Mouse (Mus musculus) erythroblast, adult 5-6 weeks (primary cell): ENCODE measurements around the gene Hs1bp3. TPM values are rescaled to one million over a fixed set of nuclear protein-coding genes. Genes with fewer than 3 reads are reported as not detected.

Experiments
- ATAC-seq: replicated peaks from 2 replicates; pipeline ENCODE4 v1.8.0; 2016; ENCODE audit warnings: moderate number of reproducible peaks, mild to moderate bottlenecking, moderate TSS enrichment, inconsistent platforms; ENCODE audit not compliant: poor library complexity, low FRiP score, severe bottlenecking
- total RNA-seq, 2 experiments: library from RNA; stranded (forward) in 1 of 2; stranded (reverse) in 1 of 2; fragments of 150-400 nt in 1 of 2; fragments of 200-764, 138-1000 nt in 1 of 2; gene quantifications; 2 replicates each; pipeline versions ENCODE4 v1.2.3 to v1.2.4; 2015 to 2017; ENCODE audit warnings: low replicate concordance in 2 of 2

Gene Hs1bp3
- total RNA-seq, 2 experiments from 2014 or later = 1.8 TPM; not detected in 1

- ATAC-seq = no peak
These were observed 74.0 kb downstream of the Hs1bp3 start for GRCm38 (mm10) chr12:8387281-8387680.

DNA sequence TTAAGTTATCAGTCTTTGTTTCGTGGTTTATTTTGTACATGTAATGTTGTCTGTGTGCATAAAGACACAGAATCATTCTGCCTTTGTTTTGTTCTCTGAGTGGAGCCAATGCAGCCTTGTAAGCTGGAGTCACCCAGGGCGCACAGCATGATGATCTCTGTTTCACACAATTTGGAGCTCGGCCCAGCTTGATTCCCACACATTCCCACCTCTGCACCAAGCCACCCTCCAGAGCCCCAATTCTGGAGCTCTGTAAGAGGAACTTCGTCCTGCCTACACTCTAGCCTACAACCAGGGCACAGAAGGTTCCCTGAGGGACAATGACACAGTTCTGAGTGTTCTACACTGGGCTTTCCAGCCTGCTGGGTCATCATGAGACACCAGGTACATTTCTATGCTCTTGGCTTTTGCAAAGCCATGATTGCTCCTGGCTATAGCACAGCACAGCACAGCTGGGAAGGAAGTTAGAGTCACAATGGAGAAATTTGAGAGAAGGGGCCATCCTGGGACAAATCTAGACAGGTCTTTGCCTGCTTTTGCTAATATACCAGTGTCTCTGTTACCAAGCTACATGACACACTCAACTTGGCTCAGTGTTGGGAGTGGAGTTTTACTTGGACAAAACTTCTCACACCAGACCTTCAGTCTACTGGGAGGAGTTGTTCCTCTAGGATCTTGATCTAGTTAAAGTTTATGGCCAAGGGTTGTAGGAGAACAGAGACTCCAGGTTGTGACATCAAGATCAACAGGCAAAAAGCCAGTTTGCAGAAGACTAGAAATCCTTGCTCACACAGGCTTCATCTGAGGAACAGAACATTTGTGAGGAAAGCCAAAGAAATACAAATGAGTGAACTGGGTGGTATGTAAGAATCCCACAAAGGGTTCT lies 75.5 kb downstream of the Hs1bp3 start:
- ATAC-seq = no peak

DNA sequence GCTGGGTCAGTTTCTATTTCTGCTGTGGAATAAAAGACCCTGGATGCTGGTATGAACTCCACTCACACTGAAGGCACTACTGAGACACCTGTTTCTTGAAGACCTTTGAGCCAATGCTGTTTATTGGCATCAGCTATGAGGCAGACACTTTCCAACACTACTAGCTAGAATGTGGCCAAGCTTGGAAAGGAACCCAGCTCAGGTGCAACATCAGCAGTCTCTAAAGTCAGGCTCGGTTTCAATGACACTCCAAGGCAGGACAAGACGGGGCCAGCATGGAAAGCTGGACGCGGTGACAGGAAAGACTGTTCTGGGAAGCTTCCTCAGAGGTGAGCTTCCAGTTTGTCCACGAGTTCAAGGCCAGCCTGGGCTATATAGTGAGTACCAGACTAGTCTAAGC lies 80.0 kb downstream of the Hs1bp3 start:
- ATAC-seq = no peak

Other genes starting within 250 kb of the Hs1bp3 start
- gene Ldah, start 105.3 kb upstream of the Hs1bp3 start, total RNA-seq (2015; ENCODE audit: low replicate concordance) = 12.5 and 36.1 TPM in 2 replicates
- 8.4 and 20.7 TPM in 2 replicates for gene Ldah, start 105.3 kb upstream of the Hs1bp3 start, total RNA-seq (2017; ENCODE audit: low replicate concordance)
- not detected in 2 replicates for gene Gdf7, start 11.5 kb upstream of the Hs1bp3 start, total RNA-seq (2015; ENCODE audit: low replicate concordance)
- gene Gdf7, start 11.5 kb upstream of the Hs1bp3 start, total RNA-seq (2017; ENCODE audit: low replicate concordance) = not detected in 2 replicates
- gene Rhob, start 186.6 kb downstream of the Hs1bp3 start, total RNA-seq (2015; ENCODE audit: low replicate concordance) = 27.4 and 31.9 TPM in 2 replicates
- gene Rhob, start 186.6 kb downstream of the Hs1bp3 start, total RNA-seq (2017; ENCODE audit: low replicate concordance) = 8.9 and 9.7 TPM in 2 replicates